Mouse (Mus musculus) forelimb bud, embryonic 11.5 days (tissue): Measurements from ENCODE around the gene Ankrd65.

Experiments
- DNase-seq: peaks from one replicate; pipeline ENCODE4 v3.0.0-alpha.2; 2012; ENCODE audit warnings: low read depth, low spot score

Gene Ankrd65

GRCm38 (mm10) chr4:155847591-155848352 is 57.5 kb downstream of the Ankrd65 start:
- no peak for DNase-seq

GRCm38 (mm10) chr4:155848434-155849095 is 58.3 kb downstream of the Ankrd65 start:
- DNase-seq: no peak
